Mouse (Mus musculus): ENCODE measurements at regions not wholly inside any gene's neighbourhood (a gene's known extent, or its start where the extent isn't known, plus 50 kb on each side); places are given as distances from the start of the nearest gene placed in this dataset.

GRCm38 (mm10) chr3:69953674-69954329 lies 53.6 kb upstream of the Otol1 start:
- no peak for DNase-seq (ENCODE audit: low spot score in 2 of 2)

- peak in 1 of 2 experiments; percentile 32 for DNase-seq (ENCODE audit: low spot score in 2 of 2)
Observed at GRCm38 (mm10) chr3:69922792-69923418, 63.2 kb upstream of the Sptssb start.

DNA sequence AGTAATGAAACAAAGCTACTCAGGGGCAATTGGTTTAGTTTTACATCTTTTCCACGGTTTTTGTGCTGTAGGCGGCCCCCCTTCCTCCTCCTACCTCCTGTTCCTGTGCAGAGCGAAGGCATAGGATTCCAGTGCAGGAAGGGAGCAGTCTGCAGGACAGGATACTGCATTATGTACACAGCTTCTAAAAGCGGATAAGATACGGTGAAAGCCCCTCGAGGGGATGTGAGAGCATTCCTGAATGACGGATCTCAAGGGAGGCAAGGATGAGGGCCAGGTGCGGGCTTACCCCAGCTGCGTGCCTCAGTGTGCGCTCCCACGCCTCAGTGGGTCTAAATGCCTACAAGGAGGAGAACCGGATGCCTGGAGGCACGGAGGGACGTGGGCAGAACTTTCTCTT lies 53.1 kb upstream of the Sptssb start:
- DNase-seq (ENCODE audit: low spot score in 2 of 2), result no peak

- DNase-seq (ENCODE audit: low spot score in 2 of 2), result no peak
Observed at GRCm38 (mm10) chr3:69910073-69910472, 50.3 kb upstream of the Sptssb start.
